Mouse (Mus musculus) CH12.LX (cell line): ENCODE measurements at regions not wholly inside any gene's neighbourhood (a gene's known extent, or its start where the extent isn't known, plus 50 kb on each side); places are given as distances from the start of the nearest gene placed in this dataset.

Experiments used
- DNase-seq: peaks from one replicate; pipeline ENCODE4 v3.0.0-alpha.2; 2013; ENCODE audit errors: extremely low read depth
- H3K27ac ChIP-seq: 2 replicates; pipeline ENCODE4 v1.5.1; 2012; ENCODE audit warnings: low read depth, mild to moderate bottlenecking, control low read depth, moderate library complexity; ENCODE audit not compliant: insufficient read depth
- H3K27me3 ChIP-seq: replicated peaks from 2 replicates; pipeline ENCODE3; 2012; ENCODE audit warnings: inconsistent platforms
- H3K36me3 ChIP-seq, 2 experiments: replicated peaks in 1 of 2; 2 replicates each; pipeline versions ENCODE3 to v1.6.1; 2012; ENCODE audit warnings: inconsistent platforms in 1 of 2, low read length in 1 of 2, mild to moderate bottlenecking in 1 of 2, mixed read lengths in 1 of 2, moderate library complexity in 1 of 2; ENCODE audit not compliant: control insufficient read depth in 1 of 2, insufficient read depth in 1 of 2
- H3K4me1 ChIP-seq, 2 experiments: 2 replicates each; pipeline ENCODE4 v1.6.1; 2012; ENCODE audit warnings: inconsistent platforms in 1 of 2, moderate library complexity in 1 of 2; ENCODE audit not compliant: insufficient read depth in 2 of 2, control insufficient read depth in 1 of 2
- H3K4me2 ChIP-seq: 2 replicates; pipeline ENCODE4 v1.6.1; 2012; ENCODE audit warnings: low read depth, mild to moderate bottlenecking, control low read depth; ENCODE audit not compliant: poor library complexity, insufficient read depth, severe bottlenecking
- H3K4me3 ChIP-seq, 3 experiments: fragments of 150-350 bp in 1 of 3; sonication (generic) in 1 of 3; replicated peaks in 1 of 3; 2 replicates each; pipeline versions ENCODE3 to v1.5.1; 2011 to 2012; ENCODE audit warnings: low read depth in 2 of 3, low read length in 2 of 3, mild to moderate bottlenecking in 2 of 3, moderate library complexity in 2 of 3, control low read depth in 1 of 3, improper control_type of control experiment in 1 of 3, inconsistent platforms in 1 of 3, mixed read lengths in 1 of 3; ENCODE audit not compliant: poor library complexity in 1 of 3
- H3K79me2 ChIP-seq: replicated peaks from 2 replicates; pipeline ENCODE4 v1.6.1; 2012; ENCODE audit warnings: mild to moderate bottlenecking, moderate library complexity; ENCODE audit not compliant: control insufficient read depth, poor library complexity, insufficient read depth, severe bottlenecking; ENCODE audit errors: extremely low read depth
- H3K9ac ChIP-seq: 2 replicates; pipeline ENCODE4 v1.6.1; 2012; ENCODE audit warnings: low read depth, mild to moderate bottlenecking, control low read depth, moderate library complexity; ENCODE audit not compliant: insufficient read depth
- H3K9me3 ChIP-seq: replicated peaks from 2 replicates; pipeline ENCODE3; 2012; ENCODE audit warnings: low read length, inconsistent platforms, mixed read lengths
- BHLHE40 ChIP-seq: IDR thresholded peaks from 2 replicates; pipeline ENCODE4 v1.6.1; 2011; ENCODE audit warnings: mild to moderate bottlenecking, low read depth, low read length, improper control_type of control experiment
- CHD1 ChIP-seq: IDR thresholded peaks from 2 replicates; pipeline ENCODE4 v1.6.1; 2012; ENCODE audit warnings: low read depth, low read length, improper control_type of control experiment, inconsistent platforms
- CHD2 ChIP-seq: IDR thresholded peaks from 2 replicates; pipeline ENCODE4 v1.6.1; 2011; ENCODE audit warnings: low read length, improper control_type of control experiment
- CTCF ChIP-seq, 2 experiments: IDR thresholded peaks in 1 of 2; conservative IDR thresholded peaks in 1 of 2; 2 replicates each; pipeline ENCODE4 v1.5.1; 2011 to 2012; ENCODE audit warnings: low read depth in 2 of 2, low read length in 2 of 2, improper control_type of control experiment in 1 of 2, inconsistent platforms in 1 of 2, mild to moderate bottlenecking in 1 of 2, moderate library complexity in 1 of 2
- E2F4 ChIP-seq: IDR thresholded peaks from 2 replicates; pipeline ENCODE4 v1.6.1; 2011; ENCODE audit warnings: low read depth, low read length, improper control_type of control experiment; ENCODE audit not compliant: insufficient replicate concordance
- ELF1 ChIP-seq: IDR thresholded peaks from 2 replicates; pipeline ENCODE4 v1.6.1; 2014; ENCODE audit warnings: low read depth, mild to moderate bottlenecking, inconsistent platforms, low read length, improper control_type of control experiment
- EP300 ChIP-seq: IDR thresholded peaks from 2 replicates; pipeline ENCODE4 v1.6.1; 2011; ENCODE audit warnings: low read length, improper control_type of control experiment
- ETS1 ChIP-seq: conservative IDR thresholded peaks from 2 replicates; pipeline ENCODE4 v1.6.1; 2012; ENCODE audit warnings: low read depth, mild to moderate bottlenecking, inconsistent platforms, low read length, improper control_type of control experiment, moderate library complexity
- GABPA ChIP-seq: IDR thresholded peaks from 2 replicates; pipeline ENCODE4 v1.6.1; 2012; ENCODE audit warnings: low read depth, low read length, improper control_type of control experiment, inconsistent platforms; ENCODE audit not compliant: insufficient replicate concordance
- HCFC1 ChIP-seq: IDR thresholded peaks from 2 replicates; pipeline ENCODE4 v1.6.1; 2012; ENCODE audit warnings: low read depth, mild to moderate bottlenecking, inconsistent platforms, low read length, improper control_type of control experiment
- IRF4 ChIP-seq: IDR thresholded peaks from 2 replicates; pipeline ENCODE4 v1.6.1; 2014; ENCODE audit warnings: low read depth, mild to moderate bottlenecking, inconsistent platforms, low read length, improper control_type of control experiment
- JUN ChIP-seq: IDR thresholded peaks from 2 replicates; pipeline ENCODE4 v1.6.1; 2011; ENCODE audit warnings: low read depth, mild to moderate bottlenecking, low read length, improper control_type of control experiment, moderate library complexity; ENCODE audit not compliant: insufficient read depth
- JUND ChIP-seq: conservative IDR thresholded peaks from 2 replicates; pipeline ENCODE4 v1.6.1; 2011; ENCODE audit warnings: low read depth, low read length, improper control_type of control experiment
- KAT2A ChIP-seq: IDR thresholded peaks from 2 replicates; pipeline ENCODE4 v1.6.1; 2012; ENCODE audit warnings: low read length, improper control_type of control experiment, inconsistent platforms; ENCODE audit not compliant: insufficient replicate concordance
- MAX ChIP-seq: IDR thresholded peaks from 2 replicates; pipeline ENCODE4 v1.6.1; 2011; ENCODE audit warnings: low read length, improper control_type of control experiment
- MAZ ChIP-seq: IDR thresholded peaks from 2 replicates; pipeline ENCODE4 v1.6.1; 2012; ENCODE audit warnings: low read depth, mild to moderate bottlenecking, inconsistent platforms, low read length, improper control_type of control experiment, moderate library complexity
- MEF2A ChIP-seq: IDR thresholded peaks from 2 replicates; pipeline ENCODE4 v1.6.1; 2014; ENCODE audit warnings: low read depth, mild to moderate bottlenecking, inconsistent platforms, low read length, improper control_type of control experiment, borderline replicate concordance
- MXI1 ChIP-seq: IDR thresholded peaks from 2 replicates; pipeline ENCODE4 v1.6.1; 2011; ENCODE audit warnings: mild to moderate bottlenecking, low read depth, low read length, improper control_type of control experiment
- MYC ChIP-seq: IDR thresholded peaks from 2 replicates; pipeline ENCODE4 v1.6.1; 2011; ENCODE audit warnings: low read depth, mild to moderate bottlenecking, improper control_type of control experiment, low read length
- NELFE ChIP-seq: IDR thresholded peaks from 2 replicates; pipeline ENCODE4 v1.6.1; 2011; ENCODE audit warnings: low read depth, low read length, improper control_type of control experiment
- PAX5 ChIP-seq: IDR thresholded peaks from 2 replicates; pipeline ENCODE4 v1.6.1; 2012; ENCODE audit warnings: low read length, inconsistent platforms, mixed read lengths
- POLR2A ChIP-seq: IDR thresholded peaks from 2 replicates; pipeline ENCODE4 v1.6.1; 2011; ENCODE audit warnings: low read depth, mild to moderate bottlenecking, improper control_type of control experiment, low read length
- POLR2AphosphoS2 ChIP-seq: IDR thresholded peaks from 2 replicates; pipeline ENCODE4 v1.6.1; 2011; ENCODE audit warnings: low read depth, low read length, improper control_type of control experiment
- RAD21 ChIP-seq: IDR thresholded peaks from 2 replicates; pipeline ENCODE4 v1.6.1; 2011; ENCODE audit warnings: low read depth, mild to moderate bottlenecking, low read length, improper control_type of control experiment, moderate library complexity
- RCOR1 ChIP-seq: conservative IDR thresholded peaks from 2 replicates; pipeline ENCODE4 v1.6.1; 2012; ENCODE audit warnings: low read depth, mild to moderate bottlenecking, inconsistent platforms, low read length, improper control_type of control experiment
- SMC3 ChIP-seq: IDR thresholded peaks from 2 replicates; pipeline ENCODE4 v1.6.1; 2011; ENCODE audit warnings: low read depth, low read length, improper control_type of control experiment
- TBP ChIP-seq: conservative IDR thresholded peaks from 2 replicates; pipeline ENCODE4 v1.6.1; 2011; ENCODE audit warnings: low read depth, low read length, improper control_type of control experiment
- TCF12 ChIP-seq: IDR thresholded peaks from 2 replicates; pipeline ENCODE4 v1.6.1; 2014; ENCODE audit warnings: low read depth, mild to moderate bottlenecking, inconsistent platforms, low read length, improper control_type of control experiment
- UBTF ChIP-seq: IDR thresholded peaks from 2 replicates; pipeline ENCODE4 v1.6.1; 2012; ENCODE audit warnings: low read depth, mild to moderate bottlenecking, inconsistent platforms, low read length, improper control_type of control experiment, moderate library complexity
- USF1 ChIP-seq: IDR thresholded peaks from 2 replicates; pipeline ENCODE4 v1.6.1; 2014; ENCODE audit warnings: low read depth, mild to moderate bottlenecking, inconsistent platforms, low read length, improper control_type of control experiment
- USF2 ChIP-seq: conservative IDR thresholded peaks from 2 replicates; pipeline ENCODE4 v1.6.1; 2011; ENCODE audit warnings: low read depth, low read length, improper control_type of control experiment
- ZC3H11A ChIP-seq: IDR thresholded peaks from 2 replicates; pipeline ENCODE4 v1.6.1; 2012; ENCODE audit warnings: low read depth, mild to moderate bottlenecking, inconsistent platforms, low read length, improper control_type of control experiment
- ZKSCAN1 ChIP-seq: IDR thresholded peaks from 2 replicates; pipeline ENCODE4 v1.6.1; 2012; ENCODE audit warnings: low read depth, inconsistent platforms, low read length, improper control_type of control experiment, borderline replicate concordance
- ZMIZ1 ChIP-seq: IDR thresholded peaks from 2 replicates; pipeline ENCODE4 v1.6.1; 2012; ENCODE audit warnings: low read depth, mild to moderate bottlenecking, inconsistent platforms, low read length, improper control_type of control experiment
- ZNF384 ChIP-seq: IDR thresholded peaks from 2 replicates; pipeline ENCODE4 v1.6.1; 2012; ENCODE audit warnings: low read depth, low read length, improper control_type of control experiment, inconsistent platforms
- dilution Hi-C: fragments of 300-500 bp; cut with MboI; formaldehyde crosslinking; loops from 2 replicates; pipeline ENCODE4 v1.14.3; 2020; ENCODE audit warnings: low sequenced_read_pairs; ENCODE audit not compliant: extremely low pct_unique_long_range_greater_than_20kb, extremely low pct_ligation_motif_present
- in situ Hi-C: fragments of 300-500 bp; cut with MboI; formaldehyde crosslinking; loops from 3 replicates; pipeline ENCODE4 v1.14.3; 2019; ENCODE audit warnings: low sequenced_read_pairs, low pct_ligation_motif_present, low pct_unique_long_range_greater_than_20kb, mixed read lengths

- TF ChIP-seq TCF12 (peak; percentile 96), MAX (0 out of 2 replicates have a peak, but pooled peaks have one; percentile 39)
Observed at GRCm38 (mm10) chr17:79954624-79955244, 58.8 kb upstream of the Atl2 start (continued).

DNA sequence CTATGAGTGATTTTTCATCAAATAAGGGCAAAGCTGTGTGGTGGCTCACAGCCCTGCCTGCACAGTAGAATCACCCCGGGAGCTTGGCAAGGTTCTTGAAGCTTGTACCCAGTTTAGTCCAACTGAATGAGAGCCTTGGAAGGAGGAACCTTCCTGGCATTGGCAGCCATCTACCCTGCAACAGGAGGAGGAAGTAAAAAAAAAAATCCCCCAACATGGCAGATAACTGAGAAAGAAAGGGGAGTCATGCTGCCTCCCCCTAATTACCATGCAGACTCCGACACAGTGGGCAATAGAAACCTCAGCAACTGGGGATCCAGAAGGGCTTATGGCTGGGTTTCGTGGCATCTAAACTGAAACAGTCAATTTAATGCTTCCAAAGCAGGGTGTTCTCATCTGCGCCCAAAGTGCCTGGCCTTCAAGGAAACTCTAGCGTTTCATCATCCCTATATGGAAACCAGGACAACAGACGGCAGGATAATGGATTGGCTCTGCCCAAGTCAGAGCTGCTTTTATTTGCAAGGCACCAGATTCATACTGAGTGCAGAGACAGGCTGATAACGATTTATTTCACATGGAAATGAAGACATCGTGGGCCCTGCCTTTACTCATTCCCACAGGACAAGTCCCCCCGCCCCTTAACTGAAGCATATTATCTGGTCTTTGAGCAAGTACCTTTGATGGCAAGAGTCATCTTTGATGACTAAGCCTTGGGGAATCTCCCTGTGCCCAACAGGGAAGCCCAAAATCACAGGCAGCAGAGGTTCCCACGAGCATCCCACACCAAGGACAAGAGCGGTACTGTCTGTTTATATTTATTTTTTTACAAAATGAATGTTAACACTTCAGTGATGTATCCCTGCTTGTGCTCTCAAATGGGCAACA, 52.9 kb upstream of the Atl2 start:
- peak; percentile 33 for DNase-seq
- Histone ChIP-seq H3K27ac (no peak overlapping the region), H3K4me2 (no peak overlapping the region; the same call in 1 of the 2 replicates), H3K27me3 (no peaks in the 10 kb centered on the region), H3K9ac (no peak overlapping the region), H3K4me1 (peaks cover 23 to 48% of the 10 kb centered on the region in 2 experiments), H3K4me3 (no peak overlapping the region), H3K79me2 (no peaks in the 10 kb centered on the region), H3K9me3 (peaks cover under 1% of the 10 kb centered on the region), H3K36me3 (no peaks in the 10 kb centered on the region)
- dilution Hi-C loops = no loop called here
- in situ Hi-C loops = loop anchor here (5.0 kb wide), 1 partner anchor 33 kb away; no protein-coding TSS in a partner anchor
- TF ChIP-seq PAX5 = no peak
- TF ChIP-seq GABPA = no peak
- no peak for TF ChIP-seq ZKSCAN1
- TF ChIP-seq USF2 = no peak
- no peak for TF ChIP-seq IRF4
- no peak for TF ChIP-seq KAT2A
- TF ChIP-seq BHLHE40 = no peak
- peak; percentile 44; the same call in 1 of the 2 replicates for TF ChIP-seq EP300
- TF ChIP-seq RAD21 = no peak
- no peak for TF ChIP-seq POLR2A
- no peak for TF ChIP-seq E2F4
- TF ChIP-seq ZNF384 = peak; percentile 80
- 0 out of 2 replicates have a peak, but pooled peaks have one; percentile 6 for TF ChIP-seq SMC3
- 0 out of 2 replicates have a peak, but pooled peaks have one; percentile 39 for TF ChIP-seq MYC
- no peak for TF ChIP-seq CHD1
- TF ChIP-seq TBP = no peak
- TF ChIP-seq USF1 = no peak
- no peak for TF ChIP-seq RCOR1
- TF ChIP-seq MEF2A = 0 out of 2 replicates have a peak, but pooled peaks have one; percentile 18
- TF ChIP-seq TCF12 = 0 out of 2 replicates have a peak, but pooled peaks have one; percentile 19
- TF ChIP-seq UBTF = no peak
- no peak for TF ChIP-seq CTCF (conservative IDR thresholded peaks at IDR 0.05 in 1 of 2, IDR thresholded peaks at IDR 0.05 in 1 of 2; ENCODE audit: low read depth in 2 of 2, low read length in 2 of 2)
- no peak for TF ChIP-seq POLR2AphosphoS2
- no peak for TF ChIP-seq HCFC1
- TF ChIP-seq ETS1 = 0 out of 2 replicates have a peak, but pooled peaks have one; percentile 13
- TF ChIP-seq CHD2 = no peak
- no peak for TF ChIP-seq ZMIZ1
- no peak for TF ChIP-seq MAZ
- no peak for TF ChIP-seq JUND
- no peak for TF ChIP-seq NELFE
- no peak for TF ChIP-seq JUN
- no peak for TF ChIP-seq MXI1
- TF ChIP-seq ZC3H11A = no peak
- TF ChIP-seq ELF1 = 0 out of 2 replicates have a peak, but pooled peaks have one; percentile 36
